Mouse (Mus musculus) embryonic facial prominence, embryonic 11.5 days (tissue): Measurements from ENCODE around the gene Chn1. TPM values are rescaled to one million over a fixed set of nuclear protein-coding genes. Genes with fewer than 3 reads are reported as not detected.
A peak's percentile ranks its signal among the peaks of the same experiment; 100 is the strongest.

Experiments
- ATAC-seq: fragments of 200-750 bp; cut with Nextera tagmentation; replicated peaks from 2 replicates; pipeline ENCODE4 v1.8.0; 2017; ENCODE audit warnings: low read depth; ENCODE audit not compliant: insufficient number of reproducible peaks, low FRiP score, low TSS enrichment
- DNase-seq: peaks from one replicate; pipeline ENCODE4 v3.0.0-alpha.2; 2015; ENCODE audit warnings: low spot score
- H3K27ac ChIP-seq: fragments of 300-500 bp; sonication (generic); replicated peaks from 2 replicates; pipeline ENCODE4 v1.5.1; 2014; ENCODE audit warnings: mild to moderate bottlenecking, low read depth, low read length, control low read depth
- H3K27me3 ChIP-seq: fragments of 300-500 bp; sonication (generic); 2 replicates; pipeline ENCODE4 v1.6.1; 2014; ENCODE audit warnings: mild to moderate bottlenecking, low read length, moderate library complexity, mixed read lengths; ENCODE audit not compliant: control insufficient read depth, insufficient read depth
- H3K36me3 ChIP-seq: fragments of 300-500 bp; sonication (generic); replicated peaks from 2 replicates; pipeline ENCODE4 v1.6.1; 2014; ENCODE audit warnings: low read depth, mild to moderate bottlenecking, low read length, moderate library complexity, mixed read lengths; ENCODE audit not compliant: control insufficient read depth, insufficient read depth
- H3K4me1 ChIP-seq: fragments of 300-500 bp; sonication (generic); 2 replicates; pipeline ENCODE4 v1.6.1; 2014; ENCODE audit warnings: low read length, mixed read lengths; ENCODE audit not compliant: control insufficient read depth, insufficient read depth
- H3K4me2 ChIP-seq: fragments of 300-500 bp; sonication (generic); 2 replicates; pipeline ENCODE4 v1.6.1; 2014; ENCODE audit warnings: low read depth, mild to moderate bottlenecking, control low read depth, low read length, moderate library complexity
- H3K4me3 ChIP-seq: fragments of 300-500 bp; sonication (generic); 2 replicates; pipeline ENCODE4 v1.5.1; 2014; ENCODE audit warnings: low read depth, low read length, control low read depth
- H3K9ac ChIP-seq: fragments of 300-500 bp; sonication (generic); replicated peaks from 2 replicates; pipeline ENCODE4 v1.6.1; 2014; ENCODE audit warnings: mild to moderate bottlenecking, control low read depth, low read length
- H3K9me3 ChIP-seq: fragments of 300-500 bp; sonication (generic); replicated peaks from 2 replicates; pipeline ENCODE4 v1.6.1; 2016; ENCODE audit warnings: mild to moderate bottlenecking, low read length, inconsistent platforms, mixed read lengths; ENCODE audit not compliant: control insufficient read depth
- WGBS: fragments of 180-500 bp; shearing (Covaris S2); extraction: QIAGEN DNeasy Blood & Tissue Kit; methylation state at CpG from one replicate; pipeline ENCODE4 v1.1.7; 2014; 5-methylcytosine and 5-hydroxymethylcytosine counted together
- polyA plus RNA-seq: library from polyadenylated mRNA; unstranded; fragments of >200 nt; fragmentation: Nextera tagmentation; extraction: Ambion mirVana; gene quantifications from 2 replicates; pipeline ENCODE4 v1.2.1, GENCODE M21; 2014

The Chn1 gene
- polyA plus RNA-seq, 1 experiment from 2014 or later, result 61.1 TPM

GRCm38 (mm10) chr2:73606616-73607015 lies 168.5 kb downstream of the Chn1 start:
- no peak for DNase-seq
- H3K27ac ChIP-seq, result no peak overlapping the region
- no peak overlapping the region for H3K4me2 ChIP-seq
- 91% methylated on average over 6 of the region's 6 CpGs for WGBS
- H3K9ac ChIP-seq, result no peak overlapping the region
- no peaks in the 10 kb centered on the region for H3K9me3 ChIP-seq
- H3K4me3 ChIP-seq, result no peak overlapping the region
- no peaks in the 10 kb centered on the region for H3K36me3 ChIP-seq
- H3K4me1 ChIP-seq, result no peaks in the 10 kb centered on the region; the same call in 1 of the 2 replicates
- no peak for ATAC-seq
- no peaks in the 10 kb centered on the region for H3K27me3 ChIP-seq

DNA sequence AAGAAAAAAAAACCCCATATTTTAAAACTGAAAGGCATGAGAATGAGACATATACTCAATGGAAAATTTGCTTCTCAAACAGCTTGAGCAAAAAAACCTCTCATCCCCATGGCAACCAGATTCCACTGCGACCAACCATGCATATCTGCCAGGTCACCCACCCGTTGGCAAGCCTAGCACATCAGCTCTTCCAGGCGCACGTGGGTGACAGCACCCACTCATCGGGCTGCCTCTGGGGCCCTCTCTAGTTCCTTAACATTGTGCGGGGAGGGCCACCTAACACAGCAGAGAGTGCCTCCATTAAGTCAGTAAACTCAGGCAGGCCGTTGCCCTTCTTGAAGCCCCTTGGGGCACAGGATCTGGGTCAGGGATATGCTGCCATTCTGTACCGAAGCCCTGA lies 170.1 kb downstream of the Chn1 start:
- no peak overlapping the region for H3K4me2 ChIP-seq
- H3K4me3 ChIP-seq, result no peak overlapping the region
- H3K27ac ChIP-seq, result no peak overlapping the region
- no peaks in the 10 kb centered on the region; the same call in 1 of the 2 replicates for H3K4me1 ChIP-seq
- DNase-seq (no peak), ATAC-seq (no peak)
- no peaks in the 10 kb centered on the region for H3K9me3 ChIP-seq
- H3K9ac ChIP-seq, result no peak overlapping the region
- WGBS, result 77% methylated on average over 8 of the region's 8 CpGs
- no peaks in the 10 kb centered on the region for H3K27me3 ChIP-seq
- H3K36me3 ChIP-seq, result no peaks in the 10 kb centered on the region

DNA sequence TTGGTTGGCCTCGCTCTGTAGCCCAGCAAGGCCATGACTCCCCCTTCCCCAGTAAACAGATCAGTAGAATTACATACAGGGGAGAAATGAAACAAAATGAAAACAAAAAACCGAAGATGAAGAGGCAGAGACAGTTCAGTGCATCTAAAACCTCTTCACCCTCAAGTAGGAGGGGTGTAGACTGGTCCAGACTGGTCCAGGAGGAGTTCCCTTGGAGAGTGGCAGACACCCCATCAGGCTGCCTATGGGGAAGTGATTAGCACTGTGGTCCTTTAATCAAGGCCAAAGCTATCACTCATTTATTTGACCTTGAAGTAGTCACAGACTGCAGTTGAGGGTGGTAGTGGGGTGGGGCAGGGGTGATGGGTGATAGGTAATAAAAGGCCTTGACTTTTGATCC lies 170.6 kb downstream of the Chn1 start:
- Histone ChIP-seq H3K9me3 (no peaks in the 10 kb centered on the region), H3K36me3 (no peaks in the 10 kb centered on the region), H3K4me1 (no peaks in the 10 kb centered on the region; the same call in 1 of the 2 replicates), H3K4me3 (no peak overlapping the region), H3K9ac (no peak overlapping the region), H3K4me2 (no peak overlapping the region), H3K27ac (no peak overlapping the region), H3K27me3 (no peaks in the 10 kb centered on the region)
- WGBS, result 81% methylated on average over 2 of the region's 2 CpGs
- ATAC-seq, result no peak
- DNase-seq, result no peak

GRCm38 (mm10) chr2:73600650-73601049 lies 174.5 kb downstream of the Chn1 start:
- H3K27me3 ChIP-seq, result no peaks in the 10 kb centered on the region
- no peak overlapping the region for H3K4me3 ChIP-seq
- no peak overlapping the region for H3K9ac ChIP-seq
- H3K4me1 ChIP-seq, result no peaks in the 10 kb centered on the region
- H3K4me2 ChIP-seq, result no peak overlapping the region
- no peaks in the 10 kb centered on the region for H3K9me3 ChIP-seq
- DNase-seq, result no peak
- no peaks in the 10 kb centered on the region for H3K36me3 ChIP-seq
- H3K27ac ChIP-seq, result no peak overlapping the region
- ATAC-seq, result no peak
- WGBS, result 52% methylated on average over 2 of the region's 2 CpGs

DNA sequence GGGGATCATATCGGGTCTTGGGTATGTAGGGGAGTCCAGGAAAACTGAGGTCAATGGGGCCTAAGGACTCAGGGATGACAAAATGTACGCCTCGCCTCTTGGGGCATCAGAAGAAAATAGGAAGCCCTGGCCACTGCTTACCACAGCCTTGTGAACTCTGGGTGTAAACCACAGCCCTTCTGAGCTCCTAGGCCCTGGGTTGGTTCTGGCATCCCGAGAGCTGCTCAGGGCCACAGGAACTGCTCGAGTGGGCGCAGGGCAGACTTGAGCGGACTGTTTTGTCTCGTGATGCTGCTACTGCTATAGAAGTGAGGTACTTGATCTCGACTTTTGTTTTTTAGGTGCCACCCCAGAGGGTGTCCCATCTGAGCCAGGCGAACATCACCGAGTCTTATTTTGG lies 177.4 kb downstream of the Chn1 start:
- no peak for DNase-seq
- H3K36me3 ChIP-seq, result no peaks in the 10 kb centered on the region
- no peaks in the 10 kb centered on the region; the same call in 1 of the 2 replicates for H3K4me1 ChIP-seq
- H3K4me2 ChIP-seq, result no peak overlapping the region
- WGBS, result 92% methylated on average over 11 of the region's 11 CpGs
- no peak overlapping the region for H3K9ac ChIP-seq
- H3K4me3 ChIP-seq, result no peak overlapping the region
- H3K9me3 ChIP-seq, result no peaks in the 10 kb centered on the region
- H3K27ac ChIP-seq, result no peak overlapping the region
- no peaks in the 10 kb centered on the region for H3K27me3 ChIP-seq
- ATAC-seq, result no peak

DNA sequence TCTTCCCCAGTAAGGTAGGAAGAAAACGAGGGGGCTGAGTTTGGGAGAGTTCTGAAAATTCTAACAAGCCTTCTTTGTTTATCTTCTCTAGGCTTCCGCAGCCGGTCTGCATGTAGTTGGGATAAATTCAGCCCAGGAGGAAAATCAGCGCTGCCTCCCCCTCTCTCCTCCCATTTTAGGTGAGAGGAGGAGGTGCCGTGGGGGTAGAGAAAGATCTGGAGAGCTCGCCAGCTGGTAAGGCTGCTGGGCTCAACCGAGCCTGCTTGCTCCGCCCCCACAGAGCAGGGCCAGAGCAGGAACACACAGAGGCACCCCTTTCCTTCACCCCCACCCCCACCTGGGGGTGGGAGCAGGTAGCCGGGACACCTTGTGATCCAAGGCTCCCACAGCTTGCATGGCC lies 178.4 kb downstream of the Chn1 start:
- H3K4me2 ChIP-seq, result 0 out of 2 replicates have a peak overlapping the region, but pooled peaks have one; percentile 24

GRCm38 (mm10) chr2:73596326-73596725 lies 178.8 kb downstream of the Chn1 start:
- Histone ChIP-seq H3K9ac (no peak overlapping the region), H3K27ac (no peak overlapping the region), H3K27me3 (no peaks in the 10 kb centered on the region), H3K36me3 (no peaks in the 10 kb centered on the region), H3K4me1 (no peaks in the 10 kb centered on the region; the same call in 1 of the 2 replicates), H3K9me3 (no peaks in the 10 kb centered on the region), H3K4me2 (0 out of 2 replicates have a peak overlapping the region, but pooled peaks have one; percentile 24), H3K4me3 (no peak overlapping the region)
- DNase-seq, result no peak
- WGBS, result 76% methylated on average over 5 of the region's 5 CpGs
- ATAC-seq, result no peak

More for the DNA sequence above, 178.4 kb downstream of the Chn1 start:
- Histone ChIP-seq H3K27me3 (no peaks in the 10 kb centered on the region), H3K27ac (no peak overlapping the region), H3K4me3 (no peak overlapping the region), H3K4me1 (no peaks in the 10 kb centered on the region; the same call in 1 of the 2 replicates), H3K9ac (peak overlapping the region; percentile 14), H3K36me3 (no peaks in the 10 kb centered on the region), H3K9me3 (no peaks in the 10 kb centered on the region)
- peak; percentile 54 for DNase-seq
- 11% methylated on average over 9 of the region's 9 CpGs for WGBS
- ATAC-seq, result no peak

- Histone ChIP-seq H3K9ac (no peak overlapping the region), H3K4me3 (no peak overlapping the region), H3K4me1 (no peaks in the 10 kb centered on the region; the same call in none of the 2 replicates), H3K4me2 (no peak overlapping the region), H3K27ac (no peak overlapping the region), H3K27me3 (no peaks in the 10 kb centered on the region), H3K36me3 (no peaks in the 10 kb centered on the region), H3K9me3 (no peaks in the 10 kb centered on the region)
- ATAC-seq, result no peak
- 47% methylated on average over 2 of the region's 2 CpGs for WGBS
- no peak for DNase-seq
These were observed 182.1 kb downstream of the Chn1 start for GRCm38 (mm10) chr2:73593101-73593439.
